Mouse (Mus musculus): Measurements from ENCODE around the gene Ankrd44.

Ankrd44 gene

GRCm38 (mm10) chr1:54923366-54924308 lies 2.5 kb downstream of the Ankrd44 start:
- in situ Hi-C loops (cut with MboI): no loop called here

GRCm38 (mm10) chr1:54922707-54923106 lies 3.5 kb downstream of the Ankrd44 start:
- in situ Hi-C loops (cut with MboI): no loop called here

GRCm38 (mm10) chr1:54922025-54922574 lies 4.1 kb downstream of the Ankrd44 start:
- in situ Hi-C loops (cut with MboI): no loop called here

GRCm38 (mm10) chr1:54920132-54920531 lies 6.1 kb downstream of the Ankrd44 start:
- in situ Hi-C loops (cut with MboI): no loop called here

- in situ Hi-C loops (cut with MboI): no loop called here
These were observed 9.7 kb downstream of the Ankrd44 start for GRCm38 (mm10) chr1:54916456-54916855.

GRCm38 (mm10) chr1:54914387-54914786 lies 11.8 kb downstream of the Ankrd44 start:
- in situ Hi-C loops (cut with MboI): no loop called here

GRCm38 (mm10) chr1:54913379-54913873 lies 12.8 kb downstream of the Ankrd44 start:
- in situ Hi-C loops (cut with MboI): no loop called here

- in situ Hi-C loops (cut with MboI): no loop called here
These were observed 13.2 kb downstream of the Ankrd44 start for GRCm38 (mm10) chr1:54913063-54913335.

- in situ Hi-C loops (cut with MboI): no loop called here
These were observed 13.7 kb downstream of the Ankrd44 start for GRCm38 (mm10) chr1:54912290-54913062.

GRCm38 (mm10) chr1:54911256-54911610 lies 15.0 kb downstream of the Ankrd44 start:
- in situ Hi-C loops (cut with MboI): no loop called here

- in situ Hi-C loops (cut with MboI): no loop called here
These were observed 15.5 kb downstream of the Ankrd44 start for GRCm38 (mm10) chr1:54910489-54911255.

GRCm38 (mm10) chr1:54908786-54909185 lies 17.4 kb downstream of the Ankrd44 start:
- in situ Hi-C loops (cut with MboI): no loop called here

GRCm38 (mm10) chr1:54907066-54907639 lies 19.0 kb downstream of the Ankrd44 start:
- in situ Hi-C loops (cut with MboI): no loop called here

- in situ Hi-C loops (cut with MboI): no loop called here
These were observed 19.9 kb downstream of the Ankrd44 start for GRCm38 (mm10) chr1:54906322-54906721.

GRCm38 (mm10) chr1:54905632-54906031 lies 20.6 kb downstream of the Ankrd44 start:
- in situ Hi-C loops (cut with MboI): no loop called here

- in situ Hi-C loops (cut with MboI): loop anchor here (5.0 kb wide), 1 partner anchor 37 kb away; no protein-coding TSS in a partner anchor
These were observed 22.0 kb downstream of the Ankrd44 start for GRCm38 (mm10) chr1:54904165-54904564.

GRCm38 (mm10) chr1:54902689-54903246 lies 23.4 kb downstream of the Ankrd44 start:
- in situ Hi-C loops (cut with MboI): loop anchor here (5.0 kb wide), 1 partner anchor 35 kb away; no protein-coding TSS in a partner anchor

GRCm38 (mm10) chr1:54901084-54901483 lies 25.1 kb downstream of the Ankrd44 start:
- in situ Hi-C loops (cut with MboI): loop anchor here (5.0 kb wide), 1 partner anchor 34 kb away; no protein-coding TSS in a partner anchor

GRCm38 (mm10) chr1:54899247-54899646 lies 26.9 kb downstream of the Ankrd44 start:
- in situ Hi-C loops (cut with MboI): no loop called here

- in situ Hi-C loops (cut with MboI): no loop called here
These were observed 27.5 kb downstream of the Ankrd44 start for GRCm38 (mm10) chr1:54898656-54899084.

GRCm38 (mm10) chr1:54897726-54898125 lies 28.5 kb downstream of the Ankrd44 start:
- in situ Hi-C loops (cut with MboI): no loop called here
